Mouse (Mus musculus) myocyte (in vitro differentiated cells): ENCODE measurements around the gene Pnrc2. TPM values are rescaled to one million over a fixed set of nuclear protein-coding genes. Genes with fewer than 3 reads are reported as not detected.

ENCODE experiments used
- H3K27me3 ChIP-seq: one replicate; pipeline ENCODE4 v1.6.1; 2011; ENCODE audit not compliant: control insufficient read depth, insufficient read depth, insufficient read length
- H3K36me3 ChIP-seq: one replicate; pipeline ENCODE4 v1.6.1; 2011; ENCODE audit not compliant: control insufficient read depth, insufficient read depth
- H3K4me2 ChIP-seq: one replicate; pipeline ENCODE4 v1.6.1; 2011; ENCODE audit warnings: low read depth, control low read depth
- H3K4me3 ChIP-seq: one replicate; pipeline ENCODE4 v1.5.1; 2011; ENCODE audit warnings: mild to moderate bottlenecking, control low read depth, moderate library complexity
- H3K79me2 ChIP-seq: one replicate; pipeline ENCODE4 v1.6.1; 2011; ENCODE audit not compliant: control insufficient read depth, insufficient read depth
- H3ac ChIP-seq: one replicate; pipeline ENCODE4 v1.6.1; 2011; ENCODE audit not compliant: control insufficient read depth, insufficient read length
- CEBPB ChIP-seq: IDR thresholded peaks from 2 replicates; pipeline ENCODE4 v1.6.1; 2011; ENCODE audit warnings: mild to moderate bottlenecking, moderate library complexity; ENCODE audit not compliant: poor library complexity, insufficient read depth, severe bottlenecking
- E2F4 ChIP-seq: IDR thresholded peaks from one replicate; pipeline ENCODE4 v1.6.1; 2011; ENCODE audit warnings: mild to moderate bottlenecking, control low read depth, moderate library complexity; ENCODE audit not compliant: insufficient read depth
- MAX ChIP-seq: IDR thresholded peaks from one replicate; pipeline ENCODE4 v1.6.1; 2011; ENCODE audit warnings: low read depth, mild to moderate bottlenecking, control low read depth
- MYOD1 ChIP-seq, 3 experiments: IDR thresholded peaks; one replicate each; pipeline ENCODE4 v1.6.1; 2011; ENCODE audit warnings: control low read depth in 2 of 3, low read depth in 2 of 3, mild to moderate bottlenecking in 2 of 3, moderate library complexity in 1 of 3; ENCODE audit not compliant: insufficient read length in 2 of 3, control insufficient read depth in 1 of 3
- MYOG ChIP-seq, 3 experiments: IDR thresholded peaks; one replicate each; pipeline ENCODE4 v1.6.1; 2011; ENCODE audit warnings: control low read depth in 2 of 3, low read depth in 2 of 3, mild to moderate bottlenecking in 2 of 3; ENCODE audit not compliant: insufficient read length in 2 of 3, control insufficient read depth in 1 of 3, insufficient read depth in 1 of 3
- POLR2A ChIP-seq: IDR thresholded peaks from one replicate; pipeline ENCODE4 v1.6.1; 2011; ENCODE audit warnings: low read depth, mild to moderate bottlenecking, control low read depth, moderate library complexity; ENCODE audit not compliant: insufficient read length
- POLR2AphosphoS2 ChIP-seq: IDR thresholded peaks from one replicate; pipeline ENCODE4 v1.6.1; 2011; ENCODE audit warnings: low read depth, control low read depth; ENCODE audit not compliant: insufficient read length
- REST ChIP-seq: IDR thresholded peaks from one replicate; pipeline ENCODE4 v1.6.1; 2011; ENCODE audit warnings: mild to moderate bottlenecking, control low read depth, moderate library complexity; ENCODE audit not compliant: insufficient read depth, insufficient read length
- SRF ChIP-seq: IDR thresholded peaks from one replicate; pipeline ENCODE4 v1.6.1; 2011; ENCODE audit warnings: low read depth; ENCODE audit not compliant: control insufficient read depth, insufficient read length
- TCF12 ChIP-seq: IDR thresholded peaks from one replicate; pipeline ENCODE4 v1.6.1; 2011; ENCODE audit warnings: mild to moderate bottlenecking, control low read depth; ENCODE audit not compliant: poor library complexity, insufficient read depth, severe bottlenecking
- TCF3 ChIP-seq: IDR thresholded peaks from one replicate; pipeline ENCODE4 v1.6.1; 2011; ENCODE audit warnings: low read depth, control low read depth; ENCODE audit not compliant: insufficient read length
- USF1 ChIP-seq: IDR thresholded peaks from one replicate; pipeline ENCODE4 v1.6.1; 2011; ENCODE audit warnings: low read depth, mild to moderate bottlenecking, control low read depth, moderate library complexity
- polyA plus RNA-seq: library from polyadenylated mRNA; unstranded; fragments of >200 nt; fragmentation: generic; extraction: Trizol; gene quantifications from one replicate; pipeline ENCODE4 v1.2.1, GENCODE M21; 2012; ENCODE audit warnings: missing spikeins

The Pnrc2 gene
- polyA plus RNA-seq, 1 experiment = 45.2 TPM

- peaks cover 40% of the 10 kb centered on the region for H3K79me2 ChIP-seq
- no peak for TF ChIP-seq MAX
- no peak for TF ChIP-seq REST
- TF ChIP-seq E2F4 = no peak
- no peak for TF ChIP-seq SRF
- TF ChIP-seq USF1 = no peak
- no peak for TF ChIP-seq MYOG (IDR thresholded peaks at IDR 0.05; ENCODE audit: control insufficient read depth in 1 of 3, insufficient read depth in 1 of 3, insufficient read length in 2 of 3, low read depth in 2 of 3)
- TF ChIP-seq MYOD1 (IDR thresholded peaks at IDR 0.05; ENCODE audit: control insufficient read depth in 1 of 3, insufficient read length in 2 of 3, low read depth in 2 of 3) = no peak
- no peak for TF ChIP-seq TCF3
- no peak for TF ChIP-seq POLR2A
- TF ChIP-seq POLR2AphosphoS2 = no peak
- TF ChIP-seq CEBPB = no peak
- no peak for TF ChIP-seq TCF12
- H3ac ChIP-seq = peak overlapping the region; percentile 78
- no peaks in the 10 kb centered on the region for H3K27me3 ChIP-seq
- H3K4me3 ChIP-seq = peak overlapping the region; percentile 90
- peaks cover 40% of the 10 kb centered on the region for H3K36me3 ChIP-seq
- H3K4me2 ChIP-seq = peak overlapping the region; percentile 71
Measured at GRCm38 (mm10) chr4:135872589-135873391, 860 bp downstream of the Pnrc2 start.

GRCm38 (mm10) chr4:135872015-135872414, 1.6 kb downstream of the Pnrc2 start:
- Histone ChIP-seq H3K4me3 (peak overlapping the region; percentile 90), H3K36me3 (peaks cover 40% of the 10 kb centered on the region), H3K79me2 (peaks cover 40% of the 10 kb centered on the region), H3ac (peak overlapping the region; percentile 78), H3K4me2 (peak overlapping the region; percentile 71), H3K27me3 (no peaks in the 10 kb centered on the region)
- TF ChIP-seq REST = no peak
- peak; percentile 8 for TF ChIP-seq POLR2A

- H3K36me3 ChIP-seq = peaks cover 52% of the 10 kb centered on the region
- H3K79me2 ChIP-seq = peaks cover 53% of the 10 kb centered on the region
- H3ac ChIP-seq = no peak overlapping the region
- H3K27me3 ChIP-seq = no peaks in the 10 kb centered on the region
- peak overlapping the region; percentile 90 for H3K4me3 ChIP-seq
- TF ChIP-seq POLR2A (peak; percentile 38), TCF12 (no peak), POLR2AphosphoS2 (peak; percentile 83)
- peak overlapping the region; percentile 71 for H3K4me2 ChIP-seq
Measured at GRCm38 (mm10) chr4:135870227-135871023, 3.2 kb downstream of the Pnrc2 start.

GRCm38 (mm10) chr4:135868996-135869395, 4.7 kb downstream of the Pnrc2 start:
- Histone ChIP-seq H3ac (no peak overlapping the region), H3K79me2 (peaks cover 62% of the 10 kb centered on the region), H3K4me2 (no peak overlapping the region), H3K4me3 (no peak overlapping the region), H3K36me3 (peaks cover 52% of the 10 kb centered on the region), H3K27me3 (no peaks in the 10 kb centered on the region)
- TF ChIP-seq TCF3 = no peak
- no peak for TF ChIP-seq CEBPB
- TF ChIP-seq E2F4 = no peak
- TF ChIP-seq POLR2A = no peak
- TF ChIP-seq REST = no peak
- no peak for TF ChIP-seq USF1
- no peak for TF ChIP-seq POLR2AphosphoS2
- TF ChIP-seq TCF12 = no peak
- no peak for TF ChIP-seq MYOG (IDR thresholded peaks at IDR 0.05; ENCODE audit: control insufficient read depth in 1 of 3, insufficient read depth in 1 of 3, insufficient read length in 2 of 3, low read depth in 2 of 3)
- no peak for TF ChIP-seq MAX
- TF ChIP-seq SRF = no peak
